Mouse (Mus musculus): ENCODE results near the gene Myrf. TPM values are rescaled to one million over a fixed set of nuclear protein-coding genes. Genes with fewer than 3 reads are reported as not detected.
"Not testable (repeated sequence)": the region's sequence is repeated elsewhere in the genome, so short reads cannot be mapped to it uniquely, and the experiment has no call there.

Myrf gene
- polyA plus RNA-seq, 1 experiment from 2014 or later: 0.95 TPM

DNA sequence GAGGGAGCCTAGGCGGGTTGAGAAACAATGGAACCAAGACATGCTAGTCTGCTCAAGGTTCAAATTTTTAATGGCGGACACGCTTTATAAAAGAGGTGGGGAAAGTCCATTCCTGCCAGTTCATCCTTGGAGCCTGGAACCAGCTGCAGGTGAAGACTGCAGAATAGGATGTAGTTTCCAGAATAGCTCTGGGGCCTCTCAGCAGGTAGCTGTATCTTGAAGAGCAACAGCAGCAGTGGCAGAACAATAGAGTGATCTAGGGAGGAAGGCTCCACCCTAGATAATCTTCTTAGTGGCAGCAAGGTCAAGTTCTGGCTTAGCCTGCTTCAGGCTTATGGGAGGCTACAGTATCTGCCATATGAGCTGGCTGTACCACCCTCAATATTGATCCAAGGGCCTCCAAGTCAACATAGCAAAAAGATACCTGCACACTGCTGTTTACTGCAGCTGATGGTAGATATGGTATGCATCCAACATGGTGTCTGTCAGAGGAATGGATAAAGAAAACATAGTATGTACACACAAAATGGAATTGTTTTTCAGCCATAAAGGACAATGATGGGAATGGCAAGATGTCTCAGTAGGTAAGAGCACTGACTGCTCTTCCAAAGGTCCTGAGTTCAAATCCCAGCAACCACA is 70.7 kb downstream of the Myrf start:
- H3K4me1 ChIP-seq (ENCODE audit: control insufficient read depth, insufficient read depth, low read depth, low read length); H3K36me3 ChIP-seq (ENCODE audit: control insufficient read depth, insufficient read depth, low read length); H3K9ac ChIP-seq (ENCODE audit: low read depth, low read length); H3K27me3 ChIP-seq (replicated peaks; ENCODE audit: control insufficient read depth, insufficient read depth, low read length); H3K4me3 ChIP-seq (ENCODE audit: low read length); H3K4me2 ChIP-seq (ENCODE audit: low read length); ATAC-seq; H3K27ac ChIP-seq (ENCODE audit: low read depth, low read length); H3K9me3 ChIP-seq (ENCODE audit: control insufficient read depth, low read length): not testable (repeated sequence)
- 94% methylated on average over 3 of the region's 3 CpGs for WGBS

GRCm38 (mm10) chr19:10169179-10169578 is 71.4 kb downstream of the Myrf start:
- ATAC-seq: no peak
- H3K9me3 ChIP-seq (ENCODE audit: control insufficient read depth, low read length): no peaks in the 10 kb centered on the region
- H3K27ac ChIP-seq (ENCODE audit: low read depth, low read length): no peak overlapping the region
- no peaks in the 10 kb centered on the region for H3K4me1 ChIP-seq (ENCODE audit: control insufficient read depth, insufficient read depth, low read depth, low read length)
- H3K27me3 ChIP-seq (replicated peaks; ENCODE audit: control insufficient read depth, insufficient read depth, low read length): no peaks in the 10 kb centered on the region
- no peak overlapping the region for H3K9ac ChIP-seq (ENCODE audit: low read depth, low read length)
- H3K36me3 ChIP-seq (ENCODE audit: control insufficient read depth, insufficient read depth, low read length): no peaks in the 10 kb centered on the region
- H3K4me2 ChIP-seq (ENCODE audit: low read length): no peak overlapping the region
- no peak overlapping the region for H3K4me3 ChIP-seq (ENCODE audit: low read length)

DNA sequence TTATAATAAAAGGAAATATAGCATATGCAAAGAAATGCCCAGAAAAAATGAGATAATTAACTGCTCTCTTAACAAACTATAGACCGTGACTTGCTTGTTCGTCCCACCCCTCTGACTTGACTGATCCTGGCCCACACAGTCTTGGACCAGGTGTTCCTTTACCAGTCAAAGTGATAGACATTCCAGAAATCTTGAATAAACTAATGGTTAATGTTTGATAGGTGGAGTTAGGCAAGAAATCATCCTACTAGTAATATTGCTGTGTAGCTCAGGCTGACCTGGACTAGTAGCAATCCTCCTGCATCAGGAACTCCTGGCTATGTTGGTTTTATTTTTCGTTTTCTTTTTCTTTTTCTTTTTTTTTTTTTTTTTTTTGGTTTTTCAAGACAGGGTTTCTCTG is 72.1 kb downstream of the Myrf start:
- no peak overlapping the region for H3K27ac ChIP-seq (ENCODE audit: low read depth, low read length)
- ATAC-seq: no peak
- H3K9me3 ChIP-seq (ENCODE audit: control insufficient read depth, low read length): no peaks in the 10 kb centered on the region
- WGBS: 90% methylated on average over 3 of the region's 3 CpGs
- H3K4me1 ChIP-seq (ENCODE audit: control insufficient read depth, insufficient read depth, low read depth, low read length): no peaks in the 10 kb centered on the region
- H3K4me3 ChIP-seq (ENCODE audit: low read length): no peak overlapping the region
- no peaks in the 10 kb centered on the region for H3K36me3 ChIP-seq (ENCODE audit: control insufficient read depth, insufficient read depth, low read length)
- H3K9ac ChIP-seq (ENCODE audit: low read depth, low read length): no peak overlapping the region
- no peaks in the 10 kb centered on the region for H3K27me3 ChIP-seq (replicated peaks; ENCODE audit: control insufficient read depth, insufficient read depth, low read length)
- H3K4me2 ChIP-seq (ENCODE audit: low read length): no peak overlapping the region

DNA sequence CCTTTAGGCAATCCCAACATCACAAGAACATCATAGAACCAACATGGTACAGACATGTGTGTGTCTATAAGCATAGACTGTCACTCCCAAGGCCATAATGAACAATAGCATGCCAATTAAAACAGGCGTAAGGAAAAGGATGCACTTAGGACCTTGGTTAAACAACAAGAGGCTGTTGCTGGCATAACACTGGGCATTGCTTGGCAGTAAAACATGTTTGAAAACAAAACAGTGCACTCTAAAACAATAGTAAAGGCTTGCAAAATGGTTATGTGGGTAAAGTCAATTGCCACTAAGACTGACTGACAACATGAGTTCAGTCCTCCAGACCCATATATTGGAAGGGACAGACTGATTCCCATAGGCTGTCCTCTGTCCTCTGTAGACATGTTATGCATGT is 72.6 kb downstream of the Myrf start:
- Histone ChIP-seq H3K4me1 (ENCODE audit: control insufficient read depth, insufficient read depth, low read depth, low read length) (no peaks in the 10 kb centered on the region), H3K27ac (ENCODE audit: low read depth, low read length) (no peak overlapping the region), H3K4me2 (ENCODE audit: low read length) (no peak overlapping the region), H3K4me3 (ENCODE audit: low read length) (no peak overlapping the region), H3K27me3 (replicated peaks; ENCODE audit: control insufficient read depth, insufficient read depth, low read length) (no peaks in the 10 kb centered on the region), H3K36me3 (ENCODE audit: control insufficient read depth, insufficient read depth, low read length) (no peaks in the 10 kb centered on the region), H3K9ac (ENCODE audit: low read depth, low read length) (no peak overlapping the region), H3K9me3 (ENCODE audit: control insufficient read depth, low read length) (no peaks in the 10 kb centered on the region)
- WGBS: 90% methylated on average over 1 of the region's 1 CpGs
- no peak for ATAC-seq

- Histone ChIP-seq H3K36me3 (ENCODE audit: control insufficient read depth, insufficient read depth, low read length) (no peaks in the 10 kb centered on the region), H3K9ac (ENCODE audit: low read depth, low read length) (no peak overlapping the region), H3K27ac (ENCODE audit: low read depth, low read length) (no peak overlapping the region), H3K9me3 (ENCODE audit: control insufficient read depth, low read length) (no peaks in the 10 kb centered on the region), H3K4me1 (ENCODE audit: control insufficient read depth, insufficient read depth, low read depth, low read length) (no peaks in the 10 kb centered on the region), H3K4me3 (ENCODE audit: low read length) (no peak overlapping the region), H3K4me2 (ENCODE audit: low read length) (no peak overlapping the region), H3K27me3 (replicated peaks; ENCODE audit: control insufficient read depth, insufficient read depth, low read length) (no peaks in the 10 kb centered on the region)
- WGBS: 77% methylated on average over 4 of the region's 4 CpGs
- no peak for ATAC-seq
Observed at GRCm38 (mm10) chr19:10167112-10167511, 73.4 kb downstream of the Myrf start.

DNA sequence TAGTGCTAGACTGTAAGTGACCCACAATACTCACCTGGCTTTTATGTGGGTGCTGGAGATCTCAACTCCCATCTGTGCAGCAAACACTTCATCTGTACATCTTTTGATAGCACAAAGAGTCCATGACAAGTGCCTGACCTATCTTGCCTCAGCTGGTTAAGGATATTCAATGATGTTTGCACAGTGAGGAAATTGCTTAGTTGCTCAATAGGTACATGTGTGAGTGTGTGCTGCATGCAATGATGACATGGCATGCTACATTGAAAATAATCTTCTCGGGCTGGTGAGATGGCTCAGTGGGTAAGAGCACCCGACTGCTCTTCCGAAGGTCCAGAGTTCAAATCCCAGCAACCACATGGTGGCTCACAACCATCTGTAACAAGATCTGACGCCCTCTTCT is 74.6 kb downstream of the Myrf start:
- H3K4me3 ChIP-seq (ENCODE audit: low read length); H3K4me2 ChIP-seq (ENCODE audit: low read length); ATAC-seq; H3K27me3 ChIP-seq (replicated peaks; ENCODE audit: control insufficient read depth, insufficient read depth, low read length); H3K9me3 ChIP-seq (ENCODE audit: control insufficient read depth, low read length); H3K4me1 ChIP-seq (ENCODE audit: control insufficient read depth, insufficient read depth, low read depth, low read length); H3K27ac ChIP-seq (ENCODE audit: low read depth, low read length); H3K36me3 ChIP-seq (ENCODE audit: control insufficient read depth, insufficient read depth, low read length); H3K9ac ChIP-seq (ENCODE audit: low read depth, low read length): not testable (repeated sequence)
- 93% methylated on average over 4 of the region's 4 CpGs for WGBS

GRCm38 (mm10) chr19:10163896-10164295 is 76.7 kb downstream of the Myrf start:
- Histone ChIP-seq H3K27ac (ENCODE audit: low read depth, low read length) (no peak overlapping the region), H3K4me3 (ENCODE audit: low read length) (no peak overlapping the region), H3K4me2 (ENCODE audit: low read length) (no peak overlapping the region), H3K36me3 (ENCODE audit: control insufficient read depth, insufficient read depth, low read length) (no peaks in the 10 kb centered on the region), H3K27me3 (replicated peaks; ENCODE audit: control insufficient read depth, insufficient read depth, low read length) (no peaks in the 10 kb centered on the region), H3K9me3 (ENCODE audit: control insufficient read depth, low read length) (no peaks in the 10 kb centered on the region), H3K9ac (ENCODE audit: low read depth, low read length) (no peak overlapping the region), H3K4me1 (ENCODE audit: control insufficient read depth, insufficient read depth, low read depth, low read length) (no peaks in the 10 kb centered on the region)
- 84% methylated on average over 3 of the region's 3 CpGs for WGBS
- ATAC-seq: no peak

Small RNAs within 50 kb of the gene (microRNA-seq; reads per million reads assigned to microRNA genes)
- gene Mir6993: 0.83 reads per million

Other genes starting within 250 kb of the Myrf start
- gene Best1, start 239.1 kb downstream of the Myrf start, polyA plus RNA-seq (2015; fragmentation: Nextera tagmentation; extraction: Ambion mirVana): 2.5 and 3.2 TPM in 2 replicates
- 22.1 and 25.6 TPM in 2 replicates for gene Rab3il1, start 239.1 kb downstream of the Myrf start, polyA plus RNA-seq (2015; fragmentation: Nextera tagmentation; extraction: Ambion mirVana)
- gene Fads3, start 199.2 kb downstream of the Myrf start, polyA plus RNA-seq (2015; fragmentation: Nextera tagmentation; extraction: Ambion mirVana): 39.7 and 42.1 TPM in 2 replicates
- gene Fads2, start 139.0 kb downstream of the Myrf start, polyA plus RNA-seq (2015; fragmentation: Nextera tagmentation; extraction: Ambion mirVana): 236 and 253 TPM in 2 replicates
- 169 and 177 TPM in 2 replicates for gene Fads1, start 57.9 kb downstream of the Myrf start, polyA plus RNA-seq (2015; fragmentation: Nextera tagmentation; extraction: Ambion mirVana)
- 281 and 311 TPM in 2 replicates for gene Tmem258, start 36.7 kb downstream of the Myrf start, polyA plus RNA-seq (2015; fragmentation: Nextera tagmentation; extraction: Ambion mirVana)
- gene Fen1, start 36.6 kb downstream of the Myrf start, polyA plus RNA-seq (2015; fragmentation: Nextera tagmentation; extraction: Ambion mirVana): 27.6 and 29.4 TPM in 2 replicates
- gene Dagla, start 64.1 kb upstream of the Myrf start, polyA plus RNA-seq (2015; fragmentation: Nextera tagmentation; extraction: Ambion mirVana): 11.5 and 14.3 TPM in 2 replicates
- 8.8 and 10.3 TPM in 2 replicates for gene Syt7, start 148.3 kb upstream of the Myrf start, polyA plus RNA-seq (2015; fragmentation: Nextera tagmentation; extraction: Ambion mirVana)
- gene Lrrc10b, start 216.7 kb upstream of the Myrf start, polyA plus RNA-seq (2015; fragmentation: Nextera tagmentation; extraction: Ambion mirVana): 0.97 and 1.3 TPM in 2 replicates
- gene Ppp1r32, start 242.2 kb upstream of the Myrf start, polyA plus RNA-seq (2015; fragmentation: Nextera tagmentation; extraction: Ambion mirVana): 2.4 and 2.7 TPM in 2 replicates